Mouse (Mus musculus) cerebellum, postnatal 14 days (tissue): ENCODE results near the gene Folr1.

Experiments
- DNase-seq, 2 experiments: peaks; one replicate each; pipeline ENCODE4 v3.0.0; 2021; ENCODE audit warnings: mixed read lengths in 2 of 2

Folr1 gene

GRCm38 (mm10) chr7:101868241-101869162, 2.1 kb downstream of the Folr1 start:
- DNase-seq = peak in 1 of 2 experiments; percentile 10

- no peak for DNase-seq
These were observed 3.1 kb downstream of the Folr1 start for GRCm38 (mm10) chr7:101867482-101867881.

- no peak for DNase-seq
These were observed 3.9 kb downstream of the Folr1 start for GRCm38 (mm10) chr7:101866491-101867265.

GRCm38 (mm10) chr7:101863415-101863814, 7.2 kb downstream of the Folr1 start, which contains the start of gene Anapc15:
Anapc15 (plus strand) TSS chr7:101863715.
- DNase-seq = no peak

- DNase-seq = no peak
These were observed 8.3 kb downstream of the Folr1 start for GRCm38 (mm10) chr7:101862291-101862690.

- no peak for DNase-seq
These were observed 9.6 kb downstream of the Folr1 start for GRCm38 (mm10) chr7:101860978-101861377.

GRCm38 (mm10) chr7:101858362-101858761, 12.2 kb downstream of the Folr1 start:
- DNase-seq = no peak

- no peak for DNase-seq
These were observed 13.5 kb downstream of the Folr1 start, which contains the start of gene Folr2 for GRCm38 (mm10) chr7:101857094-101857493. Folr2 (minus strand) TSS chr7:101857194.

GRCm38 (mm10) chr7:101853816-101854215, 16.8 kb downstream of the Folr1 start:
- DNase-seq = no peak

GRCm38 (mm10) chr7:101852846-101853245, 17.7 kb downstream of the Folr1 start:
- no peak for DNase-seq

GRCm38 (mm10) chr7:101851689-101852088, 18.9 kb downstream of the Folr1 start:
- DNase-seq = no peak

GRCm38 (mm10) chr7:101847934-101848333, 22.7 kb downstream of the Folr1 start:
- DNase-seq = no peak

GRCm38 (mm10) chr7:101844186-101844585, 26.4 kb downstream of the Folr1 start:
- no peak for DNase-seq

GRCm38 (mm10) chr7:101837606-101838471, 32.7 kb downstream of the Folr1 start, which contains the start of gene Inppl1:
Inppl1 (minus strand) TSS chr7:101838229.
- peak; percentile 67 for DNase-seq

GRCm38 (mm10) chr7:101837154-101837605, 33.4 kb downstream of the Folr1 start:
- peak; percentile 45 to 58 for DNase-seq

- peak; percentile 47 to 63 for DNase-seq
These were observed 34.1 kb downstream of the Folr1 start for GRCm38 (mm10) chr7:101836271-101837153.

- DNase-seq = no peak
These were observed 35.0 kb downstream of the Folr1 start for GRCm38 (mm10) chr7:101835457-101836109.

GRCm38 (mm10) chr7:101834903-101835302, 35.7 kb downstream of the Folr1 start:
- DNase-seq = peak in 1 of 2 experiments; percentile 19

- peak; percentile 36 to 49 for DNase-seq
These were observed 36.5 kb downstream of the Folr1 start for GRCm38 (mm10) chr7:101833916-101834584.

GRCm38 (mm10) chr7:101833352-101833751, 37.2 kb downstream of the Folr1 start:
- no peak for DNase-seq
